Mouse (Mus musculus) lung, adult 2 months (tissue): ENCODE results near the gene Cpne4.

Experiments used
- CTCF ChIP-seq: fragments of 200-500 bp; IDR thresholded peaks from 2 replicates; pipeline ENCODE4 v1.5.1; 2011; ENCODE audit warnings: mild to moderate bottlenecking, low read length, control low read depth; ENCODE audit not compliant: insufficient read depth
- POLR2A ChIP-seq: fragments of 200-500 bp; IDR thresholded peaks from 2 replicates; pipeline ENCODE4 v1.6.1; 2011; ENCODE audit warnings: low read depth, mild to moderate bottlenecking, control low read depth, low read length, borderline replicate concordance; ENCODE audit errors: extremely low read depth

- no peak for TF ChIP-seq CTCF
- TF ChIP-seq POLR2A = no peak
Observed at GRCm38 (mm10) chr9:104567096-104567495, 20.0 kb downstream of the Cpne4 start.
